Mouse (Mus musculus): ENCODE data around the gene Hsd17b10. TPM values are rescaled to one million over a fixed set of nuclear protein-coding genes. Genes with fewer than 3 reads are reported as not detected.

Hsd17b10 gene
- polyA plus RNA-seq, 1 experiment from 2014 or later = 261 TPM

DNA sequence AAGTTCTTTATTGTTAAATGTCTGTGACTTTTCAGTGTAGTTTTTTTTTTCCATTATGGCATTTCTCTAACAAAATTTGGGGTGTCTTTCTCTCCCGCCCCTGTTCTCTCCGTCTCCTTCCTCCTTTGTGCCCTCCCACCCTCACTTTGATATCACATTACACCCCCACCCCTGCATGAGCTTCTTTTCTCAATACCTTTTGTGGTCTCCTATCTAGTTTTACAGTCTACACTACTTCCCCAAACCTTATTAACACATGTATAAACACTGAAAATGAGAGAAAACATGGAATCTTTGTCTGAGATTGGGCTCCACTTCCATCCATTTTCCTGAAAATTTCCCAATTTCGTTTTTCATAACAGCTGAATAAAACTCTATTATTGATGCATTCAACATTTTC lies 50.9 kb downstream of the Hsd17b10 start:
- ATAC-seq (ENCODE audit: low FRiP score, low read depth) = no peak
- H3K4me3 ChIP-seq = no peak overlapping the region
- H3K4me1 ChIP-seq = no peaks in the 10 kb centered on the region
- H3K27ac ChIP-seq = no peak overlapping the region
- peaks cover 40% of the 10 kb centered on the region; the same call in 1 of the 2 replicates for H3K27me3 ChIP-seq
- peaks cover 19% of the 10 kb centered on the region for H3K36me3 ChIP-seq
- H3K9ac ChIP-seq = no peak overlapping the region
- WGBS = 68% methylated on average over 3 of the region's 3 CpGs
- H3K4me2 ChIP-seq (replicated peaks) = no peak overlapping the region
- no peaks in the 10 kb centered on the region for H3K9me3 ChIP-seq

Other genes with a start within 250 kb of the Hsd17b10 start
- gene Huwe1, start 201.0 kb upstream of the Hsd17b10 start, polyA plus RNA-seq (2015; fragmentation: Nextera tagmentation; extraction: Ambion mirVana) = 53.5 and 53.9 TPM in 2 replicates
- gene Ribc1, start 14.4 kb downstream of the Hsd17b10 start, polyA plus RNA-seq (2015; fragmentation: Nextera tagmentation; extraction: Ambion mirVana) = 2.3 and 2.6 TPM in 2 replicates
- 114 and 116 TPM in 2 replicates for gene Smc1a, start 14.6 kb downstream of the Hsd17b10 start, polyA plus RNA-seq (2015; fragmentation: Nextera tagmentation; extraction: Ambion mirVana)
- 2.7 and 2.8 TPM in 2 replicates for gene Iqsec2, start 142.4 kb downstream of the Hsd17b10 start, polyA plus RNA-seq (2015; fragmentation: Nextera tagmentation; extraction: Ambion mirVana)
- gene Kdm5c, start 231.2 kb downstream of the Hsd17b10 start, polyA plus RNA-seq (2015; fragmentation: Nextera tagmentation; extraction: Ambion mirVana) = 38.2 and 48.4 TPM in 2 replicates